Mouse (Mus musculus): ENCODE results near the gene Sox2.

Gene Sox2

GRCm38 (mm10) chr3:34643536-34644115, 6.6 kb upstream of the Sox2 start:
- no peak for DNase-seq (ENCODE audit: low read depth, low spot score)

DNA sequence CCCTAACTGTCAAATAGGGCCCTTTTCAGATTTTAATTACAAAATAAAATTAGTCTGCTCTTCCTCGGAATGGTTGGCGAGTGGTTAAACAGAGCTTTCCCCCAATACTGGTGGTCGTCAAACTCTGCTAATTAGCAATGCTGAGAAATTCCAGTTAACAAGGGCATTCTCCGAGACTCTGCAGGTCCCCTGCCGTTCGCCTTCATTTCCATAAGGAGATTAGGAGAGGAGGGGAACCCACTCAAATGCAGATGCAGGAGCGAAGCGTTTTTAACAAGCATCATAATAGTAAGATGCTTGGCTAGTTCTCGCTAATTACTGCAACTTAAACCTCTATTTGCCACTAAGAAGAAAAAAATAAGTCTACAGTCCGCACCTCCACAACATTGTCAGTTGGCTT, 4.0 kb upstream of the Sox2 start:
- no peak for DNase-seq (ENCODE audit: low read depth, low spot score)

DNA sequence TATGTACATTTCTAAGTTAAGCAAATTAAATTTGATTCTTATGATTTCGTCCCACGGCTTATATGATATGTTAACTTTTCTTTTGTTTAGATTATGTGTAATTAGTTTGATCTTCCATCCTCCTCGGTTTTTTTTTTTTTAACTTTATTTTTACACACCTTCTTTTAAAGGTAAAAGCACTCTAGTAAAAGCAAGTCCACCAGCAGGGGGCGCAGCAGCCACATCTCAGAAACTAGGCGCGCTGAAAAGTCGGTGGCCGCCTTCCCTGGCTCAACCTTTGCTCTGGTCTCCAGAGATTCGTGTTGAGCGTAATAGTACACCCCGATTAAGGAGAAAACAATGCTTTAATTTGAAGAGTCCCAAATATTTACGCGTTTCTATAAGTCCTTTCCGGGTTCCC, 2.5 kb upstream of the Sox2 start:
- no peak for DNase-seq (ENCODE audit: low read depth, low spot score)

GRCm38 (mm10) chr3:34648105-34648832, 1.9 kb upstream of the Sox2 start:
- no peak for DNase-seq (ENCODE audit: low read depth, low spot score)

DNA sequence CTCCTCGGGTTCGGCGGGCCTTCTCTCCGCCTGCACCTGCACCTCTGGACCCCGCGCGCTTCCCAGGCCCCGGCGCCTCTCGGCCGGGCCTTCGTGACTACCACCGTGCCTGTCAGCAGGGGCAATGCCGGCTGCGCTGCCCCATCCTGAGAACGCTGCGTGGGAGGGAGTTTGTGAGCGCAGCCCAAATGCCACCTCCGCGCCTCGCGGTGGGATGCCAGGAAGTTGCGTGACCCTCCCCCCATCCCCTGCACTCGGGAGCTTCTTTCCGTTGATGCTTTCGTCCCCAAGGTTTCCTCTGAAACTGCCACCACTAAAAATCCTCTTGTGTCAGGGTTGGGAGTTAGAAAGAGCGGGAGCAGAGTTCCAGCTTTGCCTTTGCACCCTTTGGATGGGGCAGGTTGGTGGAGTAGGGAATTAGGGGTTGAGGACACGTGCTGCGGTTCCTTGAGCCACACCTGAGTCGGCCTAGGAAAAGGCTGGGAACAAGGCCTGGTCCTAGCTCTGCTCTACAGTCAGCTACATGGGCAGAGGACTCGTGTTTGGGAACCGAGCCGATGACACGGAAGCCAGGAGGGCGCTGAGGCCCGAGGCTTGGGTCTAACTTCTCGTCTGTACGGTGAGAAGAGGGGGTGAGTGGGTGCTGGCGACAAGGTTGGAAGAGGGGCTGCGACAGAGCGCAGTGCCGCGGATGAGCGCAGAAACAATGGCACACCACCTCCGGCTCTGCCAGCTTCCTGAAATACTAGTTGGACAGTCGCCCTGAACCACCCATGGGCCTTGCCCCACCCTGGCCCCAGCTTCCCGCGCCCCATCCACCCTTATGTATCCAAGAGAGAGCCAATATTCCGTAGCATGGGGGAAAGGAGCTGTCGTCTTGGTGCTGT, 1.1 kb upstream of the Sox2 start:
- no peak for DNase-seq (ENCODE audit: low read depth, low spot score)

- no peak for DNase-seq (ENCODE audit: low read depth, low spot score)
These were observed 586 bp downstream of the Sox2 start for GRCm38 (mm10) chr3:34650621-34651361.

- no peak for DNase-seq (ENCODE audit: low read depth, low spot score)
These were observed 1.4 kb downstream of the Sox2 start for GRCm38 (mm10) chr3:34651486-34652170.

- DNase-seq (ENCODE audit: low read depth, low spot score) = no peak
These were observed 2.4 kb downstream of the Sox2 start for GRCm38 (mm10) chr3:34652616-34653015.

DNA sequence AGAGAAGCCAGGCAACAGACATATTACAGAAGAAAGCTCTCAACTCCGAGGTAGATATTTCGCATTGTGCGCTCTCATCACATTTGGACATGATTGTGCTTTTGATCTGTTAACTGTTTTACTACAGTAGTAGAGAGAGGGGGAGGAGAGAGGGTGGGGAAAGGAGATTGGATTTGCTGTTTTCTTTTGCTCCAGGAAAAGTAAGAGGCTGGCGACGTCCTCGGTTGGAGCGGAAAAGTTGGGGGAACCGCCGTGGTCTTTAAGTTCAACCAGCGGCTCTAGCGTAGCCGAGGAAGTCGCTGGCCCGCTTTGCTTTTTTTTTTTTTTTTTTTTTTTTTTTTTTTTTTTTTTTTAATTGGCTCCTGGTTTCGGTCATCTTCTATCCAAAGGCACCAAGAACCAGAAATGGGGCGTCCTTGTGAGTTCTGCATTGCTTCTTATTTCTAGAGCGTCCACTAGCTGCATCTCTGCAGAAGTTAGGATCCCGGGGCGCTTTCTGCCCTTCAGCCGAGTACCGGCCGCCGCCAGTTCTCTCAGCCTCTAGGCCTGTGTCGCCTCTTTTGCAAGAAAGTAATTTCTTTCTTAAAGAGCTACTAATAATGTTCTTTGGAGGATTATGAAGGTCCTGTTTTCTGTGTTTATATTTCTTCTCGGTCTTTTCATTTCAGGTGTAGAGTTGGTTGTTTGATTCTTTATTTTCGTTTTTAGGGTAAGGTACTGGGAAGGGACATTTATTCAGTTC, 3.2 kb downstream of the Sox2 start:
- DNase-seq (ENCODE audit: low read depth, low spot score) = no peak

- DNase-seq (ENCODE audit: low read depth, low spot score) = no peak
These were observed 3.8 kb downstream of the Sox2 start for GRCm38 (mm10) chr3:34653977-34654500.

DNA sequence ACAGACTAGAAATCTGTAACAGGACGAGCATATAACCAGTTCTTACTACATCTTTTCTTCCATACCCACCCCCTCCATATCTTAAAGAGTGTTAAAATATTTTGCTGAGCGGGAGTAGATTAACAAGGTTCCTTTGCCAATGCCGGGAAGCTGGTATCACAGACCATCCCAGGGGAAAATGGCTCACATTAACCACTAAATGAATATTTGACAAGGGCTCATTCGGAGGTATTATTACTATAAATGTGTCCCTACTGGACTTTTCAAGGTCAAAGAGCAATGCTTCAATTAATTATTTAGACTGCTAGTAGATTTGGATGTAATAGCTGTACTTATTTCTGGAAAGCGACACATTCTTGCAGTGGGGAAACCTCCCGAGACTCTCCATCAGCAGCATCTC, 4.6 kb downstream of the Sox2 start:
- no peak for DNase-seq (ENCODE audit: low read depth, low spot score)

- no peak for DNase-seq (ENCODE audit: low read depth, low spot score)
These were observed 5.3 kb downstream of the Sox2 start for GRCm38 (mm10) chr3:34655311-34656075.

DNA sequence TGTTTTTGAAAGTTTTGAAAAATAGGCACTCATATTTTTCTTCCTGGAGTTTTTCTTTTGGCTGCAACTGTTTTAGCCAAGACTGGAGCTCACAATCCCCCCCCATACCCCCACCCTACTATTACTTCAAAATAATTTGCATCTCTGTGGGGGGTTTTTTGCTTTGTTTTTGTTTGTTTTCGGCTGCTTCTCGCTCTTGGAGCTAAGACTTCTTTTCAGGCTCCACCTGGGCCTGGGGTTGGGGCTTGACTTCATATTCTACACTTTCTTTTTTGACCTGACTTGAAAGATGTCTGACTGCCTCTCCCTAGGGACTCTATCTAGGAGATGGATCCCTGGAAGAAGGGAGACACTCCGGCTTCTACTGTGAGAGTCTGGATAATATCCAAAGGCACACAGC, 5.9 kb downstream of the Sox2 start:
- DNase-seq (ENCODE audit: low read depth, low spot score) = no peak

DNA sequence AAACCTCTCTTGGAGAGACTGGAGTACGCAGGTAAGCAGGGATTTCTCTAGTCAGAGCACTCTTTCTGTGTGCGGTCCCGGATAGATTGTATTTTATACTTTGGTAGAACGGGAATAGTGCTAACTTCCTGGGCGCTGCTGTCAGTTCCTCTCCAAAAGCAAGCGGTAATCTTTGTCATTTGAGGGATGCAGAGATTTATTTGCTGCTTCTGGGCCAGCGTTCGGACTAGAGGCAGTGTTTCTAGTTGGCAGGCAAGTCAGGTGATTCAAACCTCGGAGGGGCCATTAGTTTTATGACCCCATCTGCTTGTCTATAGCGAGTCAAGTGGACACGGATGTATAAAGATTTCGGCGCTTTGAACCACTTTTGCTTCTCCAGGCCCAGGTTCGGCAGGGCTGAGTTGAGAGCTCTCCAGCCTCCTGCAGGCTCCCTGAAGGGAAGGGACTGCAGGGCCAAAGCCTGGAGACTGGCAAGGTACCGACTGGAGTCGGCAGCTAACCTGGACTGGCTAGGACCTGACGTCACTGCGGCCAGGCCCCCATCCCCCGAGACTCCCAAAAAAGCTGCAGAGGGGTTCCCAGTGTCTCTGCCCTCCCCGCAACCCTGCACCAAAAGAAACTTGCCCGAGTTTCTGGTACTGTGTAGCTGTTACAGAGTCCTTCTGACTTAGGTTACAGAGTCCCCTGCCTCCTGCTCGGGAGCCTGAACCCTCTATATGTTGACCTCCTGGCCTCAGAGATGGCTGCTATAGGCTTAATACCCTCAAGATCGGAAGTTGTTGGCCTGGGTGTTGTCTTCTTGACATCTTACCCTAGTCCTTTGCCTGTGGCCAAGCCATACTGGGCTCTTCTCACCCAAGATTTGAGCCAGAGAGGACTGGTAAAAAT, 6.9 kb downstream of the Sox2 start:
- DNase-seq (ENCODE audit: low read depth, low spot score) = no peak

- no peak for DNase-seq (ENCODE audit: low read depth, low spot score)
These were observed 7.5 kb downstream of the Sox2 start for GRCm38 (mm10) chr3:34657701-34658090.

GRCm38 (mm10) chr3:34658241-34658965, 8.2 kb downstream of the Sox2 start:
- no peak for DNase-seq (ENCODE audit: low read depth, low spot score)

DNA sequence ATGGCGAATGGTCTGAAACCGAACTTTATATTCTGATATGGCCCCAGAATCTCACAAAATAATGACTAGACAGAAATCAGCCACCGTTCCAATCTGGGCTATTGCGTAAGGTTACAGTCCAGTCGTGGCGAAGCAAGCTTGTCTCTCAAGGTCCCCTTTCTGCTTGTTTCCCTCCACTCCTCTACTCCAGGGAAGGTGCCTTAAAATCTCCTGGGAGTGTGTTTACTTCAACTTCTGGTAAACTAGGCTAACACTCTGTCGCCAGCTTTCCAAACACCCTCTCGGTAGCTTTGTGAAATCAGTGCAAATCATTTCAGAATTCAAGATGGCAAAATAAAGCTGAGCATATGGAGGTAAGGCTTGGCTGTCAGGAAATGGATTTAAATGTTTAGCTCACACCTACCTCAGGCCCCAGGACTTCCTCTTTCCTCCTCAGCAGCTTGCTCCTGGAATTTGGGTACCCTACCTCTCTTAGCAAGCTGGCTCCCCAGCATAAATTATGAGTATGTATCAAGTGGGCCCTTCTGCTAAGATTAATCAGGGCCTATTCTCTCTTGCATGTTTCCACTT, 8.8 kb downstream of the Sox2 start:
- DNase-seq (ENCODE audit: low read depth, low spot score) = no peak

DNA sequence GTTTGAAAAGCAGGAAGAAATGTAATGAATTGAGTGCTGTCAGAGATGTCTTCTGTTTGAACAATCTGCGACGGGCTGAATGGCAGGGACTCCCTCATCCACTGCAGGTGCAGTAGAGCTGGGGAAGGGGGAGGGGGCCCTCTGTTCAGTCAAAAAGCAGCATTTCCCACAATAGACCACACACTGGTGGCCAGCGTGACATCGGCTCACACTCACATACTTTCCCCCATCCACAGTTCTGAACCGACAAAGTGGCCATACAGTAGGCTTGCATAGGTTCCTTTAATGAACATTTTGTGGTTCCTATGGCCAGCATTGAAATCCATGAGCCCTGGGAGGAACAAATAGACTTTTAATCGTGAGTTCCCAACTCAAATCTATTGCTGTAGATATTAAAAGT, 9.7 kb downstream of the Sox2 start:
- no peak for DNase-seq (ENCODE audit: low read depth, low spot score)
